Mouse (Mus musculus): ENCODE results near the gene Pfkl.

DNA sequence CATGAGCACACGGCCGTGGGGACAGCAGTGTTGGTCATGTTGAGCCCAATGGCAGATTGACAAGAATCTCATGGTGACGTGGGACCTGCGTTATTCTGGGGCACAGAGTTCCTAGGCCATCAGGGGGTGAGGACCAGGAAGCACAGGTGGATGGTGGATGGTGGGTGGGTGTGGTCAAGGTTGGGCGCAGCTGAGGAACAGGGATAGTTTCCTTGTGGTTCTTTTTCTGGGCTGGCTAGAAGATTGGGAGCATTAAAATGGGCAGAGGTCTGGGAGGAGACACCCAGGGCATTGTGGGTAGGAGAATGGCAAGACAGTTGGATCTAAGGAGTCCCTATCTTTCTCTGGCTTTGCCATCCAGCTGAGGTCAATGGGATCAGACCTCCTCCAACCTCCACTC lies 31.8 kb upstream of the Pfkl start, which contains the start of gene Dnmt3l:
- TF ChIP-seq CTCF (IDR thresholded peaks at IDR 0.05; ENCODE audit: low read depth, low read length) (no peak), POLR2A (IDR thresholded peaks at IDR 0.05; ENCODE audit: borderline replicate concordance, low read depth, low read length) (no peak)
